Mouse (Mus musculus) heart, adult 2 months (tissue): ENCODE results near the gene Hbq1b. TPM values are rescaled to one million over a fixed set of nuclear protein-coding genes. Genes with fewer than 3 reads are reported as not detected.
A peak's percentile ranks its signal among the peaks of the same experiment; 100 is the strongest.

ENCODE experiments used
- DNase-seq, 2 experiments: peaks; one replicate each; pipeline ENCODE4 v3.0.0; 2021
- H3K27ac ChIP-seq: fragments of 200-600 bp; 2 replicates; pipeline ENCODE4 v1.8.1; 2022
- H3K27me3 ChIP-seq: fragments of 200-500 bp; 2 replicates; pipeline ENCODE4 v1.6.1; 2012; ENCODE audit warnings: mild to moderate bottlenecking, low read length, inconsistent platforms, mixed read lengths; ENCODE audit not compliant: control insufficient read depth, insufficient read depth
- H3K36me3 ChIP-seq: fragments of 200-500 bp; 2 replicates; pipeline ENCODE4 v1.6.1; 2012; ENCODE audit warnings: low read length, inconsistent platforms; ENCODE audit not compliant: control insufficient read depth, insufficient read depth
- H3K4me1 ChIP-seq: fragments of 200-500 bp; 2 replicates; pipeline ENCODE4 v1.6.1; 2011; ENCODE audit warnings: low read length; ENCODE audit not compliant: control insufficient read depth, insufficient read depth
- H3K4me3 ChIP-seq: fragments of 200-600 bp; 2 replicates; pipeline ENCODE4 v1.8.1; 2022
- H3K79me2 ChIP-seq: fragments of 200-500 bp; replicated peaks from 2 replicates; pipeline ENCODE4 v1.6.1; 2012; ENCODE audit warnings: mild to moderate bottlenecking, inconsistent platforms, low read length, moderate library complexity, mixed read lengths; ENCODE audit not compliant: control insufficient read depth, insufficient read depth
- H3K9ac ChIP-seq: fragments of 200-500 bp; 2 replicates; pipeline ENCODE4 v1.6.1; 2012; ENCODE audit warnings: low read depth, mild to moderate bottlenecking, control low read depth, inconsistent platforms, low read length, mixed read lengths
- CTCF ChIP-seq: fragments of 200-600 bp; IDR thresholded peaks from 2 replicates; pipeline ENCODE4 v1.8.1; 2022; ENCODE audit warnings: antibody characterized with exemption, mild to moderate bottlenecking, moderate library complexity
- EP300 ChIP-seq: fragments of 200-500 bp; IDR thresholded peaks from 2 replicates; pipeline ENCODE4 v1.6.1; 2011; ENCODE audit warnings: low read depth, low read length, control low read depth; ENCODE audit not compliant: insufficient read depth
- POLR2A ChIP-seq: fragments of 200-500 bp; IDR thresholded peaks from 2 replicates; pipeline ENCODE4 v1.6.1; 2011; ENCODE audit warnings: mild to moderate bottlenecking, low read depth, low read length, control low read depth; ENCODE audit not compliant: insufficient read depth
- WGBS: fragments of 180-500 bp; shearing (Covaris S2); methylation state at CpG from one replicate; pipeline ENCODE4 v1.1.7; 2018; 5-methylcytosine and 5-hydroxymethylcytosine counted together
- intact Hi-C: fragments of 180-260 bp; cut with DNase I; formaldehyde crosslinking; loops from one replicate; pipeline ENCODE4 v1.15.1; 2025
- polyA plus RNA-seq: library from polyadenylated mRNA; depleted of rRNA; stranded (reverse); fragments of >200 nt; gene quantifications from 2 replicates; pipeline ENCODE4 v1.2.3, GENCODE M21; 2012
- total RNA-seq, 2 experiments: library from RNA; stranded (reverse); gene quantifications; 2 replicates each; pipeline ENCODE4 v1.2.3; 2021

Hbq1b gene
- total and polyA plus RNA-seq, 3 experiments = 0.70 to 3.8 (median 2.4) TPM

DNA sequence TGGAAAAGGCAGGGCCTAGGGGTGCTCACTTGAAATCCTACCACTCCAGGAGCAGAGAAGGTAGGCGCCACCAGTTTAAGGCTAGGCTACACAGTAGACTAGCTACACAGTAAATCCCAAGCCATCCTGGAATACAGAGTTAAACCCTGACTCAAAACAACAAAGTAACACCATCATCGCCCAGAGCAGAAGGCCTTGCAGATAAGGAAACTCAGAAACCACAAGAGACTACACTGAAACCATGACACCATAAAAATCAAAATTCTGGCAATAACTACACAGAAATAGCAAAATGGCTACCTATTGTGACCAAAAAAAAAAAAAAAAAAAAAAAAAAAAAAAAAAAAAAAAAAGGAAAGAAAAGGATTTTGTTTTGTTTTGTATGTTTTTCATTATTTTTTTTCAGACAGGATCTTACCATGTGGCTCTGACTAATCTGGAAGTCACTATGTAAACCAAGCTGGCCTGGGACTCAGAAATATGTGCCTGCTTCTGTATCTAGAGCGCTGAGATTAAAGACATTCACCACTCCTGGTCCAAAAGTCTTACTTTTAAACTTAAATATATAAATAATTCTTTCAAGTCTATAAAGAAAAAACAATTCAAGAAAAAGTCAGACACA, 21.5 kb upstream of the Hbq1b start:
- Histone ChIP-seq H3K9ac (no peak overlapping the region), H3K4me3 (no peak overlapping the region), H3K4me1 (peaks cover 3% of the 10 kb centered on the region), H3K79me2 (peaks cover 7% of the 10 kb centered on the region), H3K27me3 (no peaks in the 10 kb centered on the region), H3K27ac (no peak overlapping the region), H3K36me3 (peaks cover 3% of the 10 kb centered on the region; the same call in 1 of the 2 replicates)
- no peak for DNase-seq
- 82% methylated on average over 3 of the region's 3 CpGs for WGBS
- intact Hi-C loops = loop anchor here (5.0 kb wide), 1 partner anchor 43 kb away; the partner anchor contains the start of gene Rhbdf1
- TF ChIP-seq EP300 (no peak), CTCF (no peak), POLR2A (no peak)

GRCm38 (mm10) chr11:32266194-32266593, 20.6 kb upstream of the Hbq1b start:
- no peaks in the 10 kb centered on the region for H3K27me3 ChIP-seq
- 93% methylated on average over 6 of the region's 6 CpGs for WGBS
- intact Hi-C loops = loop anchor here (5.0 kb wide), 1 partner anchor 44 kb away; the partner anchor contains the start of gene Rhbdf1
- DNase-seq = no peak
- no peak overlapping the region for H3K9ac ChIP-seq
- H3K36me3 ChIP-seq = peaks cover 3% of the 10 kb centered on the region; the same call in 1 of the 2 replicates
- H3K4me3 ChIP-seq = no peak overlapping the region
- no peak for TF ChIP-seq POLR2A
- no peak for TF ChIP-seq EP300
- TF ChIP-seq CTCF = no peak
- H3K4me1 ChIP-seq = peaks cover 3% of the 10 kb centered on the region
- no peak overlapping the region for H3K27ac ChIP-seq
- peaks cover 7% of the 10 kb centered on the region for H3K79me2 ChIP-seq

DNA sequence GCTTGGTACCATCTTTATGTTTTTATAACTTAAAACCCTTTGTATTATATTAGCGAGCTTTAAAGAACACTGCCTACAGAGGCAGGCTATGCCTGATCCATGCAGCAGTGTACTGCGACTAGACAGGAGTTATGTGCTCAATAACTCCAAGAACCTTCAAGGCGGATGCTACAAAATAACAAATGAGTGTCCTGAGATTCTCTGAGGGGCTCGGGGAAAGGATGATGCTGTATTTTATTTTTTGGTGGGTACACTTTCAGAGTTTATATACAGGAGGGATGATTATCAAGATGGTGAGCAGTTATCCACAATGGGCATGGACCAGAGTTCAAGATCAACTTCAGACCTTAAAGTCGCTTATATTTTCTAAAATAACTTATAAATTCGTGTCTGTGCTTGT, 20.0 kb upstream of the Hbq1b start:
- intact Hi-C loops = loop anchor here (5.0 kb wide), 1 partner anchor 44 kb away; the partner anchor contains the start of gene Rhbdf1
- no peaks in the 10 kb centered on the region for H3K27me3 ChIP-seq
- peaks cover 3% of the 10 kb centered on the region; the same call in 1 of the 2 replicates for H3K36me3 ChIP-seq
- peaks cover 3% of the 10 kb centered on the region for H3K4me1 ChIP-seq
- no peak for DNase-seq
- WGBS = 23% methylated on average over 6 of the region's 6 CpGs
- peaks cover 7% of the 10 kb centered on the region for H3K79me2 ChIP-seq
- TF ChIP-seq EP300 (no peak), CTCF (no peak), POLR2A (no peak)
- peak overlapping the region; percentile 81 for H3K4me3 ChIP-seq
- H3K27ac ChIP-seq = peak overlapping the region; percentile 93
- peak overlapping the region; percentile 95 for H3K9ac ChIP-seq

DNA sequence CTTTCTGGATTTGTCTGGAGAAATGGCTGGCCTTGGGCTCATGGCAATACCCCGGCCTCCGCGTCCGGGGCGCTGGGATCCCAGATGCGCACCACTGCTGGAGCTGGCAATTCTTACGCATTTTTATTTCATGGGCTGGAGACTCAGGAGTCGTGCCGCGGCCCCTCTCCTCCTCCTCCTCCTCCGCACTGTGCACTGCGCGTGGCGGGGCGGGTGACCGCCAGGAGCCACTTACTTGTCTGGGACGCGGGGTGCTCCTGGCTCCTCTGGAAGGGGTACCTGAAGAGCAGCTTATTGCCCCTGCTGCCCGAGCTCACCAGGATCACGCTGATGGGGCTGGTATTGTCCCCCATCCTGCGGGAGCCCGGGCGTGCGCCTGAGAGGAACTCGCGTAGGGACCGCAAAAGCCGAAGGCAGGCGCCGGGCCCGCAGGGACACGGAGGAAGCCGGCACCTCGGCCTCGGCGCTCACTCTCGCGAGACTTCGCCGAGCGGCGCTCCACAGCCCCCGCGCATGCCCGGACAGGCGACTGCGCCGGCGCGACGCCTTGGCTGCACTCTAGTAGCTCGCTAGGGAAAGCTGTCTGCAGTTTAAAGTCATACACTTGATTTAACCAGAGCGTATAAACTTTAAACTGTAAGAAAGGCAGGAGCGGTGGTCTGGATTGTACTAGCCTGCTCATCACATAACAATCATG, 19.4 kb upstream of the Hbq1b start, which contains the start of gene Nprl3:
Gene Nprl3 (minus strand): TSS at position 520 of the 697 bp plus-strand sequence.
- H3K4me3 ChIP-seq = peak within 1 kb of the TSS; percentile 81
- TF ChIP-seq POLR2A = peak; percentile 91
- TF ChIP-seq CTCF = peak; percentile 12; the same call in 1 of the 2 replicates
- 0 out of 2 replicates have a peak, but pooled peaks have one; percentile 42 for TF ChIP-seq EP300
- H3K27me3 ChIP-seq = no peaks in the 10 kb centered on the region
- intact Hi-C loops = loop anchor here (5.0 kb wide), 1 partner anchor 45 kb away; the partner anchor contains the start of gene Rhbdf1
- H3K4me1 ChIP-seq = peaks cover 3% of the 10 kb centered on the region
- peaks cover 3% of the 10 kb centered on the region; the same call in 1 of the 2 replicates for H3K36me3 ChIP-seq
- peaks cover 7% of the 10 kb centered on the region for H3K79me2 ChIP-seq
- peak within 1 kb of the TSS; percentile 95 for H3K9ac ChIP-seq
- under 1% methylated on average over 54 of the region's 54 CpGs for WGBS
- peak; percentile 98 for DNase-seq
- H3K27ac ChIP-seq = peak within 1 kb of the TSS; percentile 93

DNA sequence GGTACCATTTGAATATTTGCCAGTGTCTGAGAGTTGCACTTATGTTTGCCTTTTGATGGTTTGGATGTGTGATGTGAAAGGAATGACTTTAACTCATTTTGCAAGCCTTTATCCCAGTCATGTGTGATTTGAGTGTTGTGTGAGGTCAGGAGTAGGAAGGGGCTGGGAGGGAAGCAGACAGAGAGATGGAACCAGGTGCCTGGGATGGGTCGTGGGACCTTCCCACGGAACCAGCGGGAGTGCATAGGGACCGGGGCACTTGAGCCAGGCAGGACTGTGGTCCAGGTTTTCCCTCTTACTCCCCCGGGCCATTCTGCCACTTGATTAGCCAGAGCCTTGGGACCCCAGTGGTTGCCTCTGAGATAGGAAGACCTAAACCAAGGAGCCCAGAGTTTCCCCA, 18.8 kb upstream of the Hbq1b start:
- peaks cover 6% of the 10 kb centered on the region for H3K79me2 ChIP-seq
- H3K36me3 ChIP-seq = peaks cover 3% of the 10 kb centered on the region; the same call in 1 of the 2 replicates
- H3K4me3 ChIP-seq = peak overlapping the region; percentile 81
- no peak for TF ChIP-seq CTCF
- H3K27ac ChIP-seq = peak overlapping the region; percentile 93
- WGBS = 24% methylated on average over 5 of the region's 5 CpGs
- intact Hi-C loops = loop anchor here (5.0 kb wide), 1 partner anchor 46 kb away; the partner anchor contains the start of gene Rhbdf1
- peak overlapping the region; percentile 49; the same call in 1 of the 2 replicates for H3K9ac ChIP-seq
- H3K27me3 ChIP-seq = no peaks in the 10 kb centered on the region
- DNase-seq = no peak
- peaks cover 3% of the 10 kb centered on the region for H3K4me1 ChIP-seq

- Histone ChIP-seq H3K4me3 (no peak overlapping the region), H3K4me1 (peaks cover 3% of the 10 kb centered on the region), H3K9ac (no peak overlapping the region), H3K27me3 (no peaks in the 10 kb centered on the region), H3K36me3 (peaks cover 3% of the 10 kb centered on the region; the same call in 1 of the 2 replicates), H3K27ac (no peak overlapping the region), H3K79me2 (peaks cover 6% of the 10 kb centered on the region)
- TF ChIP-seq CTCF = no peak
- no peak for TF ChIP-seq POLR2A
- TF ChIP-seq EP300 = no peak
- intact Hi-C loops = loop anchor here (5.0 kb wide), 1 partner anchor 47 kb away; the partner anchor contains the start of gene Rhbdf1
- DNase-seq = no peak
- 68% methylated on average over 5 of the region's 5 CpGs for WGBS
These were observed 17.8 kb upstream of the Hbq1b start for GRCm38 (mm10) chr11:32268952-32269351.
